ENCODE assay signal across 8 mouse cellular contexts in the genomic region with DNA sequence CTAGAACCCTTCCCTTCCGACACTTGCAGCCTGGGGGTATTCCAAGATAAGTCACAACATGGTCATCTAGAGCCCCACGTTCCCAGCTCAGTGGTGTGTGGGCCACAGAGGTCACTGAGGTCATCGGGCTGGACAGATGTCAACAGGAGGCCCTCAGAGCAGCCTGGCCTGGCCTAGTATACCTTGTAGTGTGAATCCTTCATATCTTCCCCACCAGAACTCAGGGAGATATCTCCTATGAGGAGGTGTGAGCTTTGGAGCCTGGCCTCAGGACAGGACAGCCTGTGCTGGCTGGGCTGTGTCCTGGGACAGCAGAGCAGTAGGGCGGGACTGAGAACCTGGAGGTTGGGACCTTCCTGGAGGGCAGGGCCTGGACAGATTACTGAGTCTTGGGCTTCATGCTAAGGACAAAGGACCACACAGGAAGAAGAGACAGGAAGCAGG. TPM values are rescaled to one million over a fixed set of nuclear protein-coding genes. Genes with fewer than 3 reads are reported as not detected.
DNase-seq lines count a peak whose midpoint lies in the region; ATAC-seq and TF ChIP-seq lines count a peak whose summit lies in the region.

No protein-coding gene starts in this region.

- H3K4me3 ChIP-seq in G1E (ENCODE audit: low read depth, low read length): peak overlapping the region; percentile 94; the same call in 1 of the 2 replicates
- no peak overlapping the region for H3K4me3 ChIP-seq in heart, postnatal 0 days (ENCODE audit: low read depth, low read length)
- 0 out of 2 replicates have a peak overlapping the region, but pooled peaks have one; percentile 10 for H3K4me3 ChIP-seq in limb, embryonic 12.5 days (replicated peaks)

- peak overlapping the region; percentile 7; the same call in 1 of the 2 replicates for H3K9ac ChIP-seq in heart, postnatal 0 days (replicated peaks; ENCODE audit: low read depth, low read length)
- no peak overlapping the region for H3K9ac ChIP-seq in limb, embryonic 12.5 days (replicated peaks)

- 0 out of 2 replicates have a peak overlapping the region, but pooled peaks have one; percentile 85 for H3K4me2 ChIP-seq in heart, postnatal 0 days (ENCODE audit: low read depth, low read length)
- no peak overlapping the region for H3K4me2 ChIP-seq in limb, embryonic 12.5 days

- no peaks in the 10 kb centered on the region for H3K9me3 ChIP-seq in G1E (replicated peaks)
- H3K9me3 ChIP-seq in heart, postnatal 0 days (replicated peaks; ENCODE audit: control insufficient read depth, low read length): no peaks in the 10 kb centered on the region
- H3K9me3 ChIP-seq in limb, embryonic 12.5 days: no peaks in the 10 kb centered on the region

- TF ChIP-seq CTCF in G1E (IDR thresholded peaks at IDR 0.05; ENCODE audit: low read depth, low read length): no peak
- no peak for TF ChIP-seq CTCF in heart, postnatal 0 days (IDR thresholded peaks at IDR 0.05; ENCODE audit: low read depth)

- ATAC-seq in G1E (ENCODE audit: extremely low read depth, insufficient number of reproducible peaks, low FRiP score, poor library complexity, severe bottlenecking): no peak
- ATAC-seq in heart, postnatal 0 days (ENCODE audit: insufficient read depth, low read depth): no peak
- no peak for ATAC-seq in limb, embryonic 12.5 days (ENCODE audit: insufficient number of reproducible peaks, insufficient read depth, low FRiP score, low TSS enrichment, low read depth)

- H3K27me3 ChIP-seq in G1E (ENCODE audit: insufficient read depth, low read length): no peaks in the 10 kb centered on the region
- H3K27me3 ChIP-seq in heart, postnatal 0 days (ENCODE audit: control insufficient read depth, insufficient read depth, low read length): no peaks in the 10 kb centered on the region
- no peaks in the 10 kb centered on the region for H3K27me3 ChIP-seq in limb, embryonic 12.5 days

- peaks cover 70% of the 10 kb centered on the region for H3K4me1 ChIP-seq in G1E (ENCODE audit: insufficient read depth, low read depth, low read length)
- peaks cover 33% of the 10 kb centered on the region for H3K4me1 ChIP-seq in heart, postnatal 0 days (ENCODE audit: control insufficient read depth, insufficient read depth)
- H3K4me1 ChIP-seq in limb, embryonic 12.5 days (replicated peaks): peaks cover 31% of the 10 kb centered on the region

- peak; percentile 77; the same call in 1 of the 2 replicates for TF ChIP-seq EP300 in heart, postnatal 0 days (IDR thresholded peaks at IDR 0.05; ENCODE audit: low read depth)

- 40% methylated on average over 4 of the region's 4 CpGs for WGBS in heart, postnatal 0 days
- WGBS in limb, embryonic 12.5 days: 78% methylated on average over 4 of the region's 4 CpGs

- H3K36me3 ChIP-seq in G1E (replicated peaks): peaks cover 65% of the 10 kb centered on the region
- peaks cover 36% of the 10 kb centered on the region for H3K36me3 ChIP-seq in heart, postnatal 0 days (replicated peaks; ENCODE audit: control insufficient read depth, insufficient read depth, low read length)
- peaks cover 54% of the 10 kb centered on the region for H3K36me3 ChIP-seq in limb, embryonic 12.5 days

- H3K27ac ChIP-seq in heart, postnatal 0 days (ENCODE audit: low read depth): peak overlapping the region; percentile 99
- peak overlapping the region; percentile 99; the same call in 1 of the 2 replicates for H3K27ac ChIP-seq in limb, embryonic 12.5 days

- peak; percentile 65 for DNase-seq in gastrocnemius, postnatal 25 days
- DNase-seq in gastrocnemius, adult 18-20 months (ENCODE audit: low spot score): no peak
- DNase-seq in G1E (ENCODE audit: low spot score): no peak
- peak; percentile 66 for DNase-seq in heart, postnatal 0 days (ENCODE audit: low spot score)
- no peak for DNase-seq in T-cell, adult 2 months (ENCODE audit: low spot score)
- no peak for DNase-seq in frontal cortex, postnatal 25 days (ENCODE audit: low spot score in 2 of 2)
- no peak for DNase-seq in layer of hippocampus, adult 8-10 months (ENCODE audit: low spot score in 2 of 2)

RNA-seq across cellular contexts. Expression of a gene that starts 1.5 kb away (rescaled TPM):
- 10 to 100 TPM; 33.7 to 34.8 TPM for total RNA-seq in gastrocnemius, postnatal 25 days (2021)
- 10 to 100 TPM; 40.6 to 47.9 TPM for total RNA-seq in gastrocnemius, adult 18-20 months (2021)
- total RNA-seq in G1E (2014; fragmentation: Nextera tagmentation): 89.8 and 92.3 TPM in 2 replicates
- total RNA-seq in G1E (2017): 19.2 and 24.3 TPM in 2 replicates
- 295 and 302 TPM in 2 replicates for polyA plus RNA-seq in G1E (2012)
- total RNA-seq in heart, postnatal 0 days (2014; rRNA removed; ENCODE audit: low replicate concordance): 100 and 122 TPM in 2 replicates
- polyA plus RNA-seq in heart, postnatal 0 days (2015; fragmentation: Nextera tagmentation; extraction: Ambion mirVana): 12.4 and 15.8 TPM in 2 replicates
- polyA plus RNA-seq in limb, embryonic 12.5 days (2016; fragmentation: Nextera tagmentation; extraction: Ambion mirVana): 30.6 and 38.0 TPM in 2 replicates
- 10 to 100 TPM; 47.2 to 63.6 (median 58.0) TPM for total RNA-seq in layer of hippocampus, adult 8-10 months (2022)

RNA-seq across cellular contexts. Expression of a gene that starts 6.0 kb away (rescaled TPM):
- 1 to 10 TPM; 1.2 to 1.6 TPM for total RNA-seq in gastrocnemius, postnatal 25 days (2021)
- total RNA-seq in gastrocnemius, adult 18-20 months (2021): 1 to 10 TPM; 1.6 to 1.9 TPM
- 67.2 and 74.4 TPM in 2 replicates for total RNA-seq in G1E (2014; fragmentation: Nextera tagmentation)
- 3.7 and 5.5 TPM in 2 replicates for total RNA-seq in G1E (2017)
- polyA plus RNA-seq in G1E (2012): 66.6 and 73.9 TPM in 2 replicates
- total RNA-seq in heart, postnatal 0 days (2014; rRNA removed; ENCODE audit: low replicate concordance): 2.8 and 5.9 TPM in 2 replicates
- 1.0 and 1.1 TPM in 2 replicates for polyA plus RNA-seq in heart, postnatal 0 days (2015; fragmentation: Nextera tagmentation; extraction: Ambion mirVana)
- 4.9 and 5.6 TPM in 2 replicates for polyA plus RNA-seq in limb, embryonic 12.5 days (2016; fragmentation: Nextera tagmentation; extraction: Ambion mirVana)
- total RNA-seq in layer of hippocampus, adult 8-10 months (2022): 100 to 1,000 TPM; 295 to 345 (median 308) TPM

RNA-seq across cellular contexts. Expression of a gene that starts 8.2 kb away (rescaled TPM):
- 100 to 1,000 TPM; 634 to 665 TPM for total RNA-seq in gastrocnemius, postnatal 25 days (2021)
- 100 to 1,000 TPM; 573 to 611 TPM for total RNA-seq in gastrocnemius, adult 18-20 months (2021)
- 248 and 258 TPM in 2 replicates for total RNA-seq in G1E (2014; fragmentation: Nextera tagmentation)
- total RNA-seq in G1E (2017): 81.9 and 82.7 TPM in 2 replicates
- polyA plus RNA-seq in G1E (2012): 1,539 and 1,678 TPM in 2 replicates
- 970 and 972 TPM in 2 replicates for total RNA-seq in heart, postnatal 0 days (2014; rRNA removed; ENCODE audit: low replicate concordance)
- polyA plus RNA-seq in heart, postnatal 0 days (2015; fragmentation: Nextera tagmentation; extraction: Ambion mirVana): 1,858 and 1,876 TPM in 2 replicates
- 460 and 465 TPM in 2 replicates for polyA plus RNA-seq in limb, embryonic 12.5 days (2016; fragmentation: Nextera tagmentation; extraction: Ambion mirVana)
- total RNA-seq in layer of hippocampus, adult 8-10 months (2022): 100 to 1,000 TPM; 315 to 328 (median 323) TPM

RNA-seq across cellular contexts. Expression of a gene that starts 19.2 kb away (rescaled TPM):
- 10 to 100 TPM; 17.3 to 21.4 TPM for total RNA-seq in gastrocnemius, postnatal 25 days (2021)
- 10 to 100 TPM; 28.9 to 37.5 TPM for total RNA-seq in gastrocnemius, adult 18-20 months (2021)
- 18.1 and 21.2 TPM in 2 replicates for total RNA-seq in G1E (2014; fragmentation: Nextera tagmentation)
- 32.6 and 34.8 TPM in 2 replicates for total RNA-seq in G1E (2017)
- 41.4 and 45.2 TPM in 2 replicates for polyA plus RNA-seq in G1E (2012)
- total RNA-seq in heart, postnatal 0 days (2014; rRNA removed; ENCODE audit: low replicate concordance): 121 and 163 TPM in 2 replicates
- 208 and 330 TPM in 2 replicates for polyA plus RNA-seq in heart, postnatal 0 days (2015; fragmentation: Nextera tagmentation; extraction: Ambion mirVana)
- 166 and 175 TPM in 2 replicates for polyA plus RNA-seq in limb, embryonic 12.5 days (2016; fragmentation: Nextera tagmentation; extraction: Ambion mirVana)
- total RNA-seq in layer of hippocampus, adult 8-10 months (2022): 100 to 1,000 TPM in 2 of 4 experiments, 10 to 100 TPM in 2; 75.7 to 148 (median 96.4) TPM

RNA-seq across cellular contexts. Expression of a gene that starts 26.2 kb away (rescaled TPM):
- total RNA-seq in gastrocnemius, postnatal 25 days (2021): 1 to 10 TPM; 5.1 to 5.9 TPM
- 1 to 10 TPM; 5.4 to 6.5 TPM for total RNA-seq in gastrocnemius, adult 18-20 months (2021)
- total RNA-seq in G1E (2014; fragmentation: Nextera tagmentation) (1.6 TPM in 1 of 2 replicates, not detected in the other), G1E (2017) (7.8 and 8.9 TPM in 2 replicates)
- polyA plus RNA-seq in G1E (2012): 4.8 and 5.0 TPM in 2 replicates
- 0.66 and 8.9 TPM in 2 replicates for total RNA-seq in heart, postnatal 0 days (2014; rRNA removed; ENCODE audit: low replicate concordance)
- 4.6 and 5.7 TPM in 2 replicates for polyA plus RNA-seq in heart, postnatal 0 days (2015; fragmentation: Nextera tagmentation; extraction: Ambion mirVana)
- polyA plus RNA-seq in limb, embryonic 12.5 days (2016; fragmentation: Nextera tagmentation; extraction: Ambion mirVana): 9.1 and 9.5 TPM in 2 replicates
- total RNA-seq in layer of hippocampus, adult 8-10 months (2022): 1 to 10 TPM; 1.8 to 9.0 (median 6.2) TPM

Comparison
In these comparisons a context has a peak if more than half of its experiments do, and no peak if none do; other contexts are left out.
1. DNase-seq: peak in gastrocnemius, postnatal 25 days (single experiment) and heart, postnatal 0 days (single experiment); none in gastrocnemius, adult 18-20 months (single experiment), G1E (single experiment), T-cell, adult 2 months (single experiment), frontal cortex, postnatal 25 days (0 of 2) and layer of hippocampus, adult 8-10 months (0 of 2).